Mouse (Mus musculus) adrenal gland, postnatal 10 days (tissue): ENCODE measurements at regions not wholly inside any gene's neighbourhood (a gene's known extent, or its start where the extent isn't known, plus 50 kb on each side); places are given as distances from the start of the nearest gene placed in this dataset.

Experiments used
- DNase-seq: peaks from one replicate; pipeline ENCODE4 v3.0.0; 2021; ENCODE audit warnings: mixed read lengths

DNA sequence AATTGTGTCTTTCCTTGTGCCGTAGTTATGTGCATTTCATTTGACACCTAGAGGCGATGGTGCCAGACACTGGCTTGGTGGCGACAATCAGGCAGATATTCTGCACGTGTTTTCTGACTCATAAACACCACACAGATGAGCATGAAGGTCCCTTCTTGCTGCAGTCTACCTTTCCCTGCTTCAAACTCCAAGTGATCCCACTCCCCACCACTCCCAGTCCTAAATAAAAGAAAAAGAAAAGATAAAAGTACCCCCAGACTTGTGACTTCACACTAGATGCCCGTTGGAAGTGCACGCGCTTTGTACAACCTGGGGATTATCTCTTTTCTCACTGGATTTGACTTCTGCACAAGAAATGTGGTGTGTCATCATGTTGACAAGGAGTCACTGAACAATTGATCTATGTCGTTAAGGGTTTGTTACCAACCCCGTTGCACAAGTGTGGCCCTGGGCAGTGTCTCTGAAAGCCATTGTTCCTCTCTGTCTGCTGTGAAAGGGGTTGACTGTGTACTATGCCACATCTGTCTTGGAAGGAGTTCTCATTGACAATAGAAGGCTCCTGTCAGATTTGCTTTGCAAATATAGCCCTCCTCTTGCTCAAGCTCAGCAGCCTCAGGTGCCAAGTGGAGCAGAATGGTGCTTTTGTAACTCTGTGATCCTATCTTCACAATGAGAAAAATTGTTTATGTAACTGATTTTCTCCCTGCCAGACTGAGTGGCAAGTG lies 140.1 kb downstream of the Ppp4r2 start:
- DNase-seq: no peak

GRCm38 (mm10) chr6:100974716-100975115 lies 141.3 kb downstream of the Ppp4r2 start:
- DNase-seq: no peak

GRCm38 (mm10) chr6:100975835-100976234 lies 142.4 kb downstream of the Ppp4r2 start:
- DNase-seq: no peak

- DNase-seq: no peak
Observed at GRCm38 (mm10) chr6:100977201-100977691, 143.8 kb downstream of the Ppp4r2 start.

DNA sequence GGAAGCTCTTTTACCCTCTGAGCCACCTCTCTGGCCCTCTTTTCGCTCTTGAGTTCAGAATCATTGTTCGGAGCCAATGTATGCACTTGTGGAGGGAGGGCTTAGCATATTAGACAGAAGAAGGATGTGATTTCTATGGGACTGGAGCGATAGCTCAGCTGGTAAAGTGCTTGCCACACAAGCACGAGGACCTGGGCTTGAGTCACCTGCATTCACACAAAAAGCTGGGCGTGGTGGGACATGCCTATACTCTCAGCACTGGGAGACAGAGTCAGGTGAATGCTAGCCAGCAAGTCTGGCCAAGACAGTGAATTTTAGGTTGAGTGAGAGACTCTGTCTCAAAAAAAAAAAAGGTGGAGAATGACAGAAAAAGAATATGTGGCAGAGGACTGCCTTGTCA lies 144.7 kb downstream of the Ppp4r2 start:
- DNase-seq: no peak

DNA sequence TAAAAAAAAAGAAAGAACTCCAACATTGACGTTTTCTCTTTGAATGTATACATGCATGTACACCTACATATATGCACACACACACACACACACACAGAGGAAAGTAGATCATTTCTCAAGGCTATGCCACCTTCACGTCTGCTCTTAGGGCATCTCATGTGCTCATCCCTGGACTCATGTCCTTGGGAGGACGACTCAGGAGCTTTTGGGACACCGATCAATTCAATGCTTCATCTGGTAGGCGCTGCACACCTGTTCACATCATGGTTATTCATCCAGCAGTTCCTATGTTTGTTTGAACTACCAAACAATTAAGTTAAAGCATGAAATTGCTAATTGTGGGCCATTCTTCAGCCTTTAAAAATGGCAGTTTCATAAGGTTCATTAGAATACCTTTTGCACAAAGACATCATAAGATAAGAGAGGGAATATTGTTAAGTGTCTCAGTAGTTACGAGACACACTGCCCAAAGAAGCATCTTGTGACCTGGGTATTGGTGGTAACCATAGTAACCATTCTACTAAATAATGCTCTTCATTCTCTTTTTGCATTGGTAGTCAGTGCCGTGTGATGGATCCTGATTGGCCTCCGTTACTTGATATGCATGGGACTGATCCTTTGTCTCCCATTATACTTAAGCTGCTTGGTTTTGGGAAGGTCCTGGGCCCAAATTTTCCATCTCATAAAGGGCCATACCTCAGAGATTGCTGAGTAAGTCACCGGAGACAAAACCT lies 145.5 kb downstream of the Ppp4r2 start:
- DNase-seq: no peak

GRCm38 (mm10) chr6:100980156-100980555 lies 146.7 kb downstream of the Ppp4r2 start:
- peak; percentile 38 for DNase-seq

DNA sequence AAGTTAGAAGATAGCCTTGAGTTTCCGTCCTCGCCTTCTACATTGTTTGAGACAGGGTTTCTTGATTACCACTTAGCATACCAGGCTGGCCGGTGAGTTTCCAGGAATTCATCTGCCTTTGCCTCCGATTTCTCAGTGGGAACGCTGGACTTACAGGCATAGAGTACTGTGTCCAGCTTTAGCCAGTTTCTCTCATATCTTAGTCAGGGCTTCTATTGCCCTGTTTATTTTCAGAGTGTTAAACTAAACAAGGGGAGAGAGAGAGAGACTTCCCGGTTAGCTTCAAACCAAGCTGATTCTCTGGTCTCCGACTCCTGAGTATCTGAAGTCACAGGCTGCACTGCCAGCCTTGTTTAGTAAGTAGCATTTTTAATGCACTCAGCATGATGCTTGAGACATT lies 151.4 kb downstream of the Ppp4r2 start:
- no peak for DNase-seq

- DNase-seq: no peak
Observed at GRCm38 (mm10) chr6:100985334-100985937, 152.0 kb downstream of the Ppp4r2 start.

GRCm38 (mm10) chr6:100988521-100988920 lies 155.1 kb downstream of the Ppp4r2 start:
- DNase-seq: no peak

GRCm38 (mm10) chr6:100993421-100993820 lies 160.0 kb downstream of the Ppp4r2 start:
- no peak for DNase-seq

GRCm38 (mm10) chr6:100995874-100996560 lies 162.6 kb downstream of the Ppp4r2 start:
- no peak for DNase-seq

DNA sequence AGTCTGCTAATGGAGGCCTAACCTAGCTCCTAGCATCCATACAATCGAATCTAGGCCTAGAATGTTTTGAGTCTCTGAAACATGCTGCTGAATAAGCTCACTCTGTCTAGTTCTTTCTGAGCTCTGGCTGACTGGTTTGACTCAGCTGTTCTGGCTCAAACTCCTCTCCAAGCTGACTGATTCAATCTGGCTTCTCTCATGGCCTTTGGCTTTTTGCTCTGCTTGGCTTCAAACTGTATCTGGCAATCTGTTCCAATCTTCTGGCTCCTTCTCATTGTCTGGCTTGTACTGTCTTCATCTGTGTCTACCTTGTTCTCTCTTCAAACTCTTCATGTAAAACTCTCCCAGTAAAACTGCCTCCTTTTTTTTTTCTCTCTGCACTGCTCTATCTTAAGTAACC lies 164.9 kb downstream of the Ppp4r2 start:
- no peak for DNase-seq

DNA sequence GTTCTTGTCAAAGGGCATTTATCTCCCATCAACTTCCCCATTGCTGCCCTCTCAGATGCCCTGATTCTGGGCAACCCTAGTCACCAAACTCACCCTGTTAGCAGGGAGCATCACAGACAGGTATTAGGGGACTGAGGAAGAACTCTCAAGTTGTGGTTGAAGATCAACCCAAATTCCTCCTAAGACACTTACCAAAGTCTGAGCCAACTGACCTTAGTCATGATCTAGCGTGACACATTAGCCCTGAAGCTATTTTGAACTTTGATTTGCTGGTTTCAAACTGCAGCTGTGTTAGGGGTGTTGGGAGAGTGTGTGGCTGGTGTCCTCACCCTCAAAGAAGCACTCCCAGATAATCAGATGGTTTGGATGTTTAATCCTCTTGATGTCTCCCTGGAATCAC lies 170.5 kb downstream of the Ppp4r2 start:
- DNase-seq: no peak

DNA sequence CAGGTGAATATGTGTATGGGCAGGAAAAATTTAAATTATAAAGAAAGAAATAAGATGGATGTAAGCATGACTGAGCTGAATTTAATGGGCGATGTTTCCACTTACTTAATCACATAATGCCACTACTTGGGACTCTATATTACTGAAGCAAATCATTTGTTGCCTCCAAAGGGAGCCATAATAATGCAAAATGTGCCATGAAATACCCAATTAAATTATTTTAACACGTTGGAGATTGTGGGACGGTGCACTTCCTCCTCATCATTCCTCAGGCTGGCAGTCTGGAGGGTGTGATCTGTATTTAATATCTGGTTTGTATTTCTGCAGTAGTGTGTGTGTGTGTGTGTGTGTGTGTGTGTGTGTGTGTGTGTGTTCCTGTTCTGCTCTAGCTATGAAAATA lies 188.2 kb downstream of the Ppp4r2 start:
- no peak for DNase-seq

DNA sequence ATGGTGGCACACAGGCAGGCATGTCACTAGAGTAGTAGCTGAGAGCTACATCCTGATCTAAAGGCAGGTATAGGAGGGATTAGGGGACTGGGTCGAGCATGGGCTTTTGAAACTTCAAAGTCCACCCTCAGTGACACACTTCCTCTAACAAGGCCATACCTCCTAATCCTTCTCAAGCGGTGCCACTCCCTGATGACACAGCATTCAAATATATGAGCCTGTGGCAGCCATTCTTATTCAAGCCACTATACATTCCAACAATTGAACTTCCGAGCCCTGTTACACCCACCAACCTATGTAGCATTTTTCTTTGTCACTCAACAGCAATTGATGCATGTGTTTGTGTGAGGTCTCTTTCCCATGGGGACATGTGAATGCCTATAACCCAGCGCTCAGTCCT lies 192.4 kb downstream of the Ppp4r2 start:
- DNase-seq: no peak

DNA sequence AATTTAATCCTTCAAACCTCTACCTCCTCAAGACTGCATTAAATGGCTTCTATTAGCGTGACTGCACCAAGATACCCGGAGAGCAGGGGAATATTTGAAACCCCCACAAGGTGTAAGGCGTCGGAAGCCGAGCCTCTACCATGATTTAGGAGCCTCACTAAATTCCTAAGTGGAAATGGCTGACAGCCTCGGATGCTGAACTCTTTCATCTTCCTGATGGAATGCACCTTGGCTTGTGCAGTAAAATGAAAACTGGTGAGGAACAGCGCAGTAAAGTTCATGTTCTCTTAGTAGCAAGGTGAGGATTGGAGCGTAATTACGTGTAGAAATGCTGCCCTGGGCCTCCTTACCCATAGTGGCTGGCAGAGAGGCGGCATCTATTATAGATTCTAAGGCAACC lies 194.0 kb downstream of the Ppp4r2 start:
- DNase-seq: no peak

DNA sequence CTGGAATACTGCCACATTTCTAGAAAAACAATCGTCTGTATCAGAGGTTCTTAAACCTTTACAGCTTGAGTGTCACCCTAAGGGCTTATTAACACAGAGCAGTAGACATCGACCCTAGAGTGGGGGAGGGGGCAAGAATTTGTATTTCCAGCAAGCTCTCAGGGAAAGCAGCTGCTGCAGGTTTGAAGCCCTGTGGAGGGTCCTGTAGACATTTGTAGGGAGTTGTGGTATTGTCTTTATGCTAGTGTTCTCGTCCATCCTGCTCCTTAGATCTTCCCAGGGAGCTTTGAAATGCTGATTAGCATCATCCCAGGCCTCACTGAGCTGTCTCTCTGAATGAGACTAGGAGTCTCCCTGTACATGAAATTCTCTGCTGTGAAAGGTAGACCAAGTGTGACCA lies 196.0 kb downstream of the Ppp4r2 start:
- DNase-seq: no peak

DNA sequence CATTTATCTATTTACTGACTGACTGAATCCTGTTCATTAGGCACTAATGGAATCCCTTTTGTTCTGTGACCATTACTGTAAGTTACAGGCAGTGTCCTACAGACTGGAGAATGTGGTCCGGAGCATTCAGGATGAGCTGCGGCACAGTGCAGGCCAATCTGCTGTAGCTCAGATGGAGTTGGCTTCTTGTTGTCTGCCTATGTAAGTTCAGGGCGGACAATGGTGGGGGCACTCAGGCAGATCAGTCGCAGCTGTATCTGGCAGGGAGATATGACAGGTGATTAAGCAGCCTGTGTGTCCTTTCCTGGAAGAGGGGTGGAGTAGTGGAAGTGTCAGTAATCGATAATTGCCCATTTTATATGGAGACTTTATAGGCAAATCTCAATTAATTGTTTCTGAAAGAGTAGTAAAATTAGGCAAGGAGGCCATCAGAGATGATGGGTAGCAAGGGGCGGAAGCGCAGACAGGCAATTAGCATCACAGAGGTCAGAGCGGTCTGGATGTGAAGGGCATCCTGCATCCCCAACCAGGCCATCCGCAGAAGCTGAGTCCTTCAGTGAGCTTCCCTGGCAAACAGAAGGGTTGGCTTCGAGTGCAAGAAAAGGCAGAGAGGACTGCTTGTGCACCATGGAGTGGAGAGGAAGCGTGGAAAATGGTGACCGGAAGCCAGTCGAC lies 197.2 kb downstream of the Ppp4r2 start:
- no peak for DNase-seq

DNA sequence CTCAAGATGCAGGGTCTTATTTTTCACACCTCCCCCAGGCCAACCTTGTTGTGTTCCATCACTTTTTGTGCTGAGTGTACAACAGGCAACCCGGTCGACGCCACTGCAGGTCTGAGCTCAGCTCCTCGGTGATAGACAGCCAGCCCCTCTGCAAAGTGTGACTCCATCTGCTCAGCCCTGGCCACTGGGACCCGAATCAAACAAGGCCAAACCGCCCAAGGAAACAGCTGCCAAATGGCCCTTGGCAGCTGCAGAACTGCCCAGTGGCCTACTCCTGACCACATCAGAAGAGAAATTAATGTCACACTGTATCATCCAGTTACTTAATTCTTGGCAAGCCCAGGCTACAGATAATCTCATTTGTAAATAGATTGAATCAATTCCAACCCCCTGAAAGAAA lies 213.3 kb downstream of the Ppp4r2 start:
- peak; percentile 72 for DNase-seq

- DNase-seq: no peak
Observed at GRCm38 (mm10) chr6:101047195-101047594, 213.8 kb downstream of the Ppp4r2 start.

- DNase-seq: no peak
Observed at GRCm38 (mm10) chr6:101048431-101048830, 215.0 kb downstream of the Ppp4r2 start.
